Mouse (Mus musculus) kidney, postnatal 0 days (tissue): ENCODE measurements around the gene Acad9. TPM values are rescaled to one million over a fixed set of nuclear protein-coding genes. Genes with fewer than 3 reads are reported as not detected.

Experiments used
- ATAC-seq: fragments of 200-750 bp; cut with Nextera tagmentation; replicated peaks from 2 replicates; pipeline ENCODE4 v1.8.0; 2017; ENCODE audit warnings: low read depth, moderate number of reproducible peaks, moderate TSS enrichment, moderate library complexity; ENCODE audit not compliant: low FRiP score
- DNase-seq: peaks from one replicate; pipeline ENCODE4 v3.0.0-alpha.2; 2016; ENCODE audit warnings: low spot score
- H3K27ac ChIP-seq: fragments of 300-500 bp; sonication (generic); 2 replicates; pipeline ENCODE4 v1.5.1; 2014; ENCODE audit warnings: mild to moderate bottlenecking
- H3K27me3 ChIP-seq: fragments of 300-500 bp; sonication (generic); 2 replicates; pipeline ENCODE4 v1.6.1; 2014; ENCODE audit warnings: low read length, mixed read lengths; ENCODE audit not compliant: insufficient read depth
- H3K36me3 ChIP-seq: fragments of 300-500 bp; sonication (generic); 2 replicates; pipeline ENCODE4 v1.6.1; 2014; ENCODE audit warnings: low read length, mixed read lengths; ENCODE audit not compliant: insufficient read depth
- H3K4me1 ChIP-seq: fragments of 300-500 bp; sonication (generic); replicated peaks from 2 replicates; pipeline ENCODE4 v1.6.1; 2014; ENCODE audit warnings: antibody characterized with exemption, low read length, mixed read lengths; ENCODE audit not compliant: insufficient read depth
- H3K4me2 ChIP-seq: fragments of 300-500 bp; sonication (generic); 2 replicates; pipeline ENCODE4 v1.6.1; 2014; ENCODE audit warnings: mild to moderate bottlenecking, low read length, moderate library complexity, mixed read lengths
- H3K4me3 ChIP-seq: fragments of 300-500 bp; sonication (generic); replicated peaks from 2 replicates; pipeline ENCODE4 v1.5.1; 2014; ENCODE audit warnings: low read depth, low read length
- H3K9ac ChIP-seq: fragments of 300-500 bp; sonication (generic); 2 replicates; pipeline ENCODE4 v1.6.1; 2014; ENCODE audit warnings: low read depth, low read length
- H3K9me3 ChIP-seq: fragments of 300-500 bp; sonication (generic); replicated peaks from 2 replicates; pipeline ENCODE4 v1.6.1; 2016; ENCODE audit warnings: low read length, inconsistent platforms, mixed read lengths
- CTCF ChIP-seq: IDR thresholded peaks from 2 replicates; pipeline ENCODE4 v1.5.1; 2016; ENCODE audit warnings: antibody characterized with exemption, low read depth, mild to moderate bottlenecking, moderate library complexity
- WGBS: fragments of 180-500 bp; shearing (Covaris S2); extraction: QIAGEN DNeasy Blood & Tissue Kit; methylation state at CpG from one replicate; pipeline ENCODE4 v1.1.7; 2014; 5-methylcytosine and 5-hydroxymethylcytosine counted together
- polyA plus RNA-seq: library from polyadenylated mRNA; unstranded; fragments of >200 nt; fragmentation: Nextera tagmentation; extraction: Ambion mirVana; gene quantifications from 2 replicates; pipeline ENCODE4 v1.2.1, GENCODE M21; 2015

Gene Acad9
- polyA plus RNA-seq, 1 experiment from 2014 or later = 77.4 TPM

DNA sequence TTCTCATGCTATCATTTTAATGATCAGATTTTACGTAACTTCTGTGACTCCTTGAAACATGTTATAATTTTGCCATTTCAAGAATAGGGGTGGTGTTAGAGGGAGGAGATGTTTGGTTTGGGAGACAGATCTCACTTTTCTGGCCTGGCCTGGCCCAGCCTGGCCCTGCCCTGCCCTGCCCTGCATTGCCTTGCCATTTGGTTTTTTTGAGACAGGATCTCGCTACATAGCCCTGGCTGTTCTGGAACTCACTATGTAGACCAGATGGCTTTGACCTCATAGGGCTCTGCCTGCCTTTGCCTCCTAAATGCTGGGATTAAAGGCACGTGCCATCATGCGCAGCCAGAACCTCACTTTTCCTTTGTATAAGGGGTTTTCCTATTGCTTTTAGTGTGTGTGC is 4.7 kb downstream of the Acad9 start:
- H3K27ac ChIP-seq = no peak overlapping the region
- DNase-seq (no peak), ATAC-seq (no peak)
- H3K36me3 ChIP-seq = peaks cover 34% of the 10 kb centered on the region
- WGBS = 97% methylated on average over 4 of the region's 4 CpGs
- peaks cover 5% of the 10 kb centered on the region; the same call in 1 of the 2 replicates for H3K4me1 ChIP-seq
- H3K9ac ChIP-seq = no peak overlapping the region
- H3K9me3 ChIP-seq = no peaks in the 10 kb centered on the region
- H3K4me2 ChIP-seq = no peak overlapping the region
- TF ChIP-seq CTCF = no peak
- no peak overlapping the region for H3K4me3 ChIP-seq
- no peaks in the 10 kb centered on the region for H3K27me3 ChIP-seq

DNA sequence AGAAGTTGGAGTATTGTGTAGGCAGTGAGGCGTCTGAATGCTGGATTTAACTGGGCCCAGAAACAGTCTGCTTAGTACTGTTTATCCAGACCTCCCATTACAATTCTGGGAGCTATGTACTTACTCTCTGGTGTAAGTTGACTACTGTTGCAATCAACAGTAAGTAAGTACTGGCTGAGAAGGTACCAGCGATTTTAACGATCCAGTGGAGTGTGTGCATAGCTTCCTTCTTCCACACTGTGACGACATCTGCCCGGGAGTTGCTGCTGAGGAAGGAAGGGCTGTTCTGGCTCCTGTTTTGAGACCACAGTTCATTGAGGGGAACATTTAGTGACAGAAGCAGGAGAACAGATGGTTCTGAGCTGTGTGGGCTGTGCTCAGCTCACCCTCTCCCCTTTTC is 5.3 kb downstream of the Acad9 start:
- peaks cover 40% of the 10 kb centered on the region for H3K36me3 ChIP-seq
- H3K27me3 ChIP-seq = no peaks in the 10 kb centered on the region
- H3K4me2 ChIP-seq = no peak overlapping the region
- no peak for TF ChIP-seq CTCF
- no peak overlapping the region for H3K4me3 ChIP-seq
- ATAC-seq = no peak
- no peak for DNase-seq
- 91% methylated on average over 5 of the region's 5 CpGs for WGBS
- peaks cover 5% of the 10 kb centered on the region; the same call in 1 of the 2 replicates for H3K4me1 ChIP-seq
- no peaks in the 10 kb centered on the region for H3K9me3 ChIP-seq
- no peak overlapping the region for H3K9ac ChIP-seq
- H3K27ac ChIP-seq = no peak overlapping the region

DNA sequence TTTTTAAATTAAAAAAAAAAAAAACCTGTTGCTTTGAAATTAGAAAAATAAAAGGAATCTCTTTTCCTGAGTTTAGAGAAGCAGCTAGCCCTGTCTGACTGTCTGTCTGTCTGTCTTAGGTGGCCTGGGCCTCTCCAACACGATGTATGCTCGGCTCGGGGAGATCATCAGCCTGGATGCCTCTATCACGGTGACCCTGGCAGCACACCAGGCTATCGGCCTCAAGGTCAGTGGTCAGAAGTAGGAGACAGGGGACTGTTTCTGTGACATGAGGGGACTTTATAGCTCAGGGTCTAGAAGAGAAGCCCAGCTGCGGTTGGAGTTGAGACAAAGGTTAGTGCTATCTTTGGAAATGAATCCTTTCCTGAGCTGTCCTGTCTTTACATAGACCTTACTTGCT is 8.5 kb downstream of the Acad9 start:
- H3K27ac ChIP-seq = no peak overlapping the region
- H3K4me3 ChIP-seq = no peak overlapping the region
- no peak overlapping the region for H3K4me2 ChIP-seq
- WGBS = 91% methylated on average over 6 of the region's 6 CpGs
- no peak overlapping the region for H3K9ac ChIP-seq
- DNase-seq (no peak), ATAC-seq (no peak)
- no peaks in the 10 kb centered on the region for H3K4me1 ChIP-seq
- H3K27me3 ChIP-seq = no peaks in the 10 kb centered on the region
- H3K36me3 ChIP-seq = peaks cover 70% of the 10 kb centered on the region
- H3K9me3 ChIP-seq = no peaks in the 10 kb centered on the region
- TF ChIP-seq CTCF = no peak

DNA sequence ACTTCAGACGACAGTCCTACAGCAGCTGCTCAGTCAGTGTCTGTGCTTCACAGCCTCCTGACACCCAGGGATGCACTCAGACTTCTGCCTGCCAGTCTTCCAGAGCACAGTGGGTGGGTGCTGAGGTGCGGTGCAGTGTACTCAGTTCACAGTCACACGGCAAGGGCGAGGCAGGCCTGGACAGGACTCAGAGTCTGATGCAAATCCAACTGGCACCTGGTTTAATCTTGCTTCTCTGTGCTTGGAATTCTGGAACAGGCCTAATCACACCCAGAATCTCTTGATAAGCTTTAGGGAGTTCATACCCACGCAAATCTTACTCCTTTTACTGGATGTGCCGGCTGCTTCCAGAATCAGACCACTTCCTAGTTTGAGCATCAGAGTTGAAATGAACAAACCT is 9.7 kb downstream of the Acad9 start:
- 94% methylated on average over 6 of the region's 6 CpGs for WGBS
- no peak for DNase-seq
- no peak for ATAC-seq
- no peak overlapping the region for H3K27ac ChIP-seq
- no peaks in the 10 kb centered on the region for H3K4me1 ChIP-seq
- H3K27me3 ChIP-seq = no peaks in the 10 kb centered on the region
- H3K36me3 ChIP-seq = peaks cover 67% of the 10 kb centered on the region
- H3K4me2 ChIP-seq = no peak overlapping the region
- H3K9me3 ChIP-seq = no peaks in the 10 kb centered on the region
- no peak for TF ChIP-seq CTCF
- no peak overlapping the region for H3K4me3 ChIP-seq
- no peak overlapping the region for H3K9ac ChIP-seq

DNA sequence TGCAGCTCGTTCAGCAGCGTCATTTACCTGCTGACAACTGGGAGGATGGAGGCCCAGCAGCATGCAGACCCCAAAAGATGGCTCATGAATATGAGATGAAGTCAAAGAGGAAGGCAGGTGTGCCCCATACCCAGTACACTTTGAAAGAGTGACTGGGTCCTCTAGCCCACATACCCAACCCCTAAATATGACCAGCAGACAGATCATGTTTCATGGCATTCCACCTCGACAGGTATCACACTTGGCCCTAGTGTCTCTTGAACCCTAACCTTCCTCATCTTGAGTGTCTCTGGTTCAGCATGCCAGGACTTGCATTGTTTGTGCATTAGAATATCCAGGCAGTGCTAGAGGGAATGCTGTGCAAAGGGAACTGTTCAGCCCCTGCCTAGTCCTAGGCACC is 11.6 kb downstream of the Acad9 start:
- Histone ChIP-seq H3K4me1 (no peaks in the 10 kb centered on the region), H3K9me3 (no peaks in the 10 kb centered on the region), H3K9ac (no peak overlapping the region), H3K27me3 (no peaks in the 10 kb centered on the region), H3K4me3 (no peak overlapping the region), H3K4me2 (no peak overlapping the region), H3K36me3 (peaks cover 77% of the 10 kb centered on the region), H3K27ac (no peak overlapping the region)
- WGBS = 91% methylated on average over 3 of the region's 3 CpGs
- DNase-seq (no peak), ATAC-seq (no peak)
- no peak for TF ChIP-seq CTCF

DNA sequence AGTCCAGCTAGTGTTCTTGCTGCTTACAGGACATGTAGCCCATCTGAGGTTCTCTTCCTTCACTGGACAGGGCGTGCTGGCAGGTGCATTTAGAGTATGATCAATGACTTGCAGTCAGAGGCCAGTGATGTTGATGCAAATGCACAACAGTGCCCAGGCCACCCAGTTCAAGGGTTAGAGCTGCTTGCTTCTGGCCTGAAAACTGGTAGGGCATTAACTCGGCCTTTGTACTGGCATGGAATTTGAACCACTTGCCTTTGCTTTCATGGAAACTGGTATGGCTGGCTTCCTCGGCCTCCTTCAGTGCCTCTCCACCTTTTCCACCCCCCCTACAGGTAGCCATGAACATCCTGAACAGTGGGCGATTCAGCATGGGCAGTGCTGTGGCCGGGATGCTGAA is 14.1 kb downstream of the Acad9 start:
- no peak for DNase-seq
- Histone ChIP-seq H3K36me3 (peaks cover 80% of the 10 kb centered on the region), H3K4me3 (no peak overlapping the region), H3K27ac (no peak overlapping the region), H3K9me3 (no peaks in the 10 kb centered on the region), H3K4me1 (no peaks in the 10 kb centered on the region), H3K9ac (no peak overlapping the region), H3K27me3 (no peaks in the 10 kb centered on the region), H3K4me2 (no peak overlapping the region)
- WGBS = 99% methylated on average over 5 of the region's 5 CpGs
- peak; percentile 79 for ATAC-seq
- TF ChIP-seq CTCF = no peak

DNA sequence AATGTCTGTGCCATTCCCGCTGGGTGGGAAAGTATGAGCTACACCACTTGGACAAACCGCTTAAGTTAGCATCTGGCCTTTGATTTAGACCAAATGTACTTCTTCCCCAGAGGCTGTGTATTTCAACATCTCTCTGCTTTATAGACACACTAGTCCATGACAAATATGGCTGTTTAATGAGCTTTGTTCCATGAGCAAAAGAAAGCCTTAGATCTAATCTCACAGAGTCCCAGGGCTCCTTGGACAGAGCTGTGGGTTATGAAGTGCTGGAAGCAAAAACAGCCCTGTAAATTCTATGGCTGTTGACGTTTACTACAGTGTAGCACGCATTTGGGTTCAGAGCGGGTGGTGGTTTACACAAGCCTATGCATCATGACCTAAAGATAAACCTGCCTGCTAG is 15.0 kb downstream of the Acad9 start:
- Histone ChIP-seq H3K4me3 (no peak overlapping the region), H3K4me1 (no peaks in the 10 kb centered on the region), H3K27me3 (no peaks in the 10 kb centered on the region), H3K4me2 (no peak overlapping the region), H3K9ac (no peak overlapping the region), H3K27ac (no peak overlapping the region), H3K36me3 (peaks cover 80% of the 10 kb centered on the region), H3K9me3 (no peaks in the 10 kb centered on the region)
- no peak for DNase-seq
- TF ChIP-seq CTCF = no peak
- no peak for ATAC-seq
- WGBS = 93% methylated on average over 5 of the region's 5 CpGs
